Mouse (Mus musculus) thymus, adult 2 months (tissue): Measurements from ENCODE around the gene Prtn3. TPM values are rescaled to one million over a fixed set of nuclear protein-coding genes. Genes with fewer than 3 reads are reported as not detected.

Source experiments
- DNase-seq: peaks from one replicate; pipeline ENCODE4 v3.0.0; 2021
- H3K27ac ChIP-seq: fragments of 200-500 bp; 2 replicates; pipeline ENCODE4 v1.5.1; 2012; ENCODE audit warnings: low read length, control low read depth; ENCODE audit not compliant: control insufficient read depth, insufficient read depth
- H3K27me3 ChIP-seq: fragments of 200-500 bp; 2 replicates; pipeline ENCODE4 v1.6.1; 2012; ENCODE audit warnings: mild to moderate bottlenecking, low read length, moderate library complexity, mixed read lengths; ENCODE audit not compliant: control insufficient read depth, insufficient read depth
- H3K36me3 ChIP-seq: fragments of 200-500 bp; 2 replicates; pipeline ENCODE4 v1.6.1; 2012; ENCODE audit warnings: mild to moderate bottlenecking, low read length, moderate library complexity; ENCODE audit not compliant: control insufficient read depth, insufficient read depth
- H3K4me1 ChIP-seq: fragments of 200-500 bp; replicated peaks from 2 replicates; pipeline ENCODE4 v1.6.1; 2012; ENCODE audit warnings: low read length; ENCODE audit not compliant: control insufficient read depth, insufficient read depth
- H3K4me3 ChIP-seq: fragments of 200-500 bp; 2 replicates; pipeline ENCODE4 v1.5.1; 2012; ENCODE audit warnings: mild to moderate bottlenecking, low read length, control low read depth, moderate library complexity; ENCODE audit not compliant: control insufficient read depth, insufficient read depth
- CTCF ChIP-seq: fragments of 200-500 bp; IDR thresholded peaks from 2 replicates; pipeline ENCODE4 v1.5.1; 2012; ENCODE audit warnings: mild to moderate bottlenecking, control low read depth, low read length, moderate library complexity, borderline replicate concordance; ENCODE audit not compliant: control insufficient read depth, poor library complexity, insufficient read depth; ENCODE audit errors: extremely low read depth
- POLR2A ChIP-seq: fragments of 200-500 bp; IDR thresholded peaks from 2 replicates; pipeline ENCODE4 v1.6.1; 2012; ENCODE audit warnings: mild to moderate bottlenecking, low read length, control low read depth, moderate library complexity; ENCODE audit not compliant: control insufficient read depth, poor library complexity, insufficient read depth; ENCODE audit errors: extremely low read depth
- WGBS: fragments of 180-500 bp; shearing (Covaris S2); methylation state at CpG from one replicate; pipeline ENCODE4 v1.1.7; 2018; 5-methylcytosine and 5-hydroxymethylcytosine counted together
- polyA plus RNA-seq: library from polyadenylated mRNA; depleted of rRNA; stranded (reverse); fragments of >200 nt; gene quantifications from 2 replicates; pipeline ENCODE4 v1.2.3, GENCODE M21; 2012

Prtn3 gene
- polyA plus RNA-seq, 1 experiment = 5.3 TPM

DNA sequence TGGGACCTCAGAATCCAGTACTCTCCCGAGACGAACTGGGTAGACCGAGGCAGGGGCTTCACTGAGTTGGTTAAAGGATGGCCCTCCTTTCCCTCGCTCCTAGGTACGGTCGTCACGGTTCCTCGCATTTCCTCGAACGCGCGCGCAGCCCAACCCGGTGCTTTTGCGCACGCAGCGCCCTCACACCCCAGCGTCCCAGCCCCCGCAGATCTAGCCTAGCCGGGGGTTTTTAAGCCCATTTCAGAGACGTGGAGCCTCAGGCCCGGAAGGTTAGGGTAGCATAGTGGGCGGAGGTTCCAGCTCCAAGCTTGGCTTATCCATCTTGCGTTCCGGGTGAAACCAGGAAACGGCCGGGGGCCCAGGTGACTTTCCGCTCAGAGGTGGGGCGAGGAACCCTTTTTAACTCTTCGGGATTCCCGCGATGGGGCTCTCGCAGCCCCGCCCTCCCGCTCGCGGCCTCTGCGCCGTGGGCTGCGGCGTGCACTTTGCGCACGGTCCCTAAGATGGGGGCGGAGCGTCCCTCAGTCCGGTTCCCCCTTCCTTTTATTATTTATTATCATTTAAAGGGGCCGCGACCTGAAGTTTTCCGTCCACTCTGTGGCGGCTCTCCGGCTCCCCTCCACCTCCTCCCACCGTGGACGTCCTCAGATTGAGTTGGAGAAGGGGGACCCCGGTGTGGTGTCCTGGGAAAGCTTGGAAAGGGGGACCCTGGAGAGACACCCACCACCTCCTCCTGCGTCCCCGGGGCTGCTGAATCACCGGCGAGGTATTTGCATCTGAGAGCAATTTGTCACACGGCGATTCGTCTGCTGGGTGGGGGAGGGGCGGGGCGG, 52.4 kb downstream of the Prtn3 start, which contains the start of gene Arid3a:
Gene Arid3a (plus strand): TSS at position 553 of the 833 bp plus-strand sequence.
- peaks cover 19% of the 10 kb centered on the region for H3K4me1 ChIP-seq
- H3K27me3 ChIP-seq = no peaks in the 10 kb centered on the region; the same call in 1 of the 2 replicates
- peak within 1 kb of the TSS; percentile 71 for H3K4me3 ChIP-seq
- H3K36me3 ChIP-seq = no peaks in the 10 kb centered on the region
- TF ChIP-seq CTCF = no peak
- TF ChIP-seq POLR2A = no peak
- H3K27ac ChIP-seq = peak within 1 kb of the TSS; percentile 69
- peak; percentile 92 for DNase-seq
- WGBS = under 1% methylated on average over 63 of the region's 63 CpGs

GRCm38 (mm10) chr10:79927324-79928029, 53.2 kb downstream of the Prtn3 start:
- H3K27ac ChIP-seq = peak overlapping the region; percentile 65
- TF ChIP-seq CTCF (0 out of 2 replicates have a peak, but pooled peaks have one; percentile 14), POLR2A (peak; percentile 60)
- peaks cover 19% of the 10 kb centered on the region for H3K4me1 ChIP-seq
- no peaks in the 10 kb centered on the region for H3K27me3 ChIP-seq
- DNase-seq = peak; percentile 82
- no peaks in the 10 kb centered on the region for H3K36me3 ChIP-seq
- H3K4me3 ChIP-seq = peak overlapping the region; percentile 71
- under 1% methylated on average over 53 of the region's 54 CpGs for WGBS

- Histone ChIP-seq H3K4me1 (peaks cover 19% of the 10 kb centered on the region), H3K36me3 (no peaks in the 10 kb centered on the region), H3K27ac (peak overlapping the region; percentile 65), H3K27me3 (no peaks in the 10 kb centered on the region), H3K4me3 (peak overlapping the region; percentile 71)
- TF ChIP-seq CTCF (no peak), POLR2A (0 out of 2 replicates have a peak, but pooled peaks have one; percentile 11)
- WGBS = 3% methylated on average over 29 of the region's 29 CpGs
- DNase-seq = peak; percentile 29
Observed at GRCm38 (mm10) chr10:79928030-79928694, 53.9 kb downstream of the Prtn3 start.

DNA sequence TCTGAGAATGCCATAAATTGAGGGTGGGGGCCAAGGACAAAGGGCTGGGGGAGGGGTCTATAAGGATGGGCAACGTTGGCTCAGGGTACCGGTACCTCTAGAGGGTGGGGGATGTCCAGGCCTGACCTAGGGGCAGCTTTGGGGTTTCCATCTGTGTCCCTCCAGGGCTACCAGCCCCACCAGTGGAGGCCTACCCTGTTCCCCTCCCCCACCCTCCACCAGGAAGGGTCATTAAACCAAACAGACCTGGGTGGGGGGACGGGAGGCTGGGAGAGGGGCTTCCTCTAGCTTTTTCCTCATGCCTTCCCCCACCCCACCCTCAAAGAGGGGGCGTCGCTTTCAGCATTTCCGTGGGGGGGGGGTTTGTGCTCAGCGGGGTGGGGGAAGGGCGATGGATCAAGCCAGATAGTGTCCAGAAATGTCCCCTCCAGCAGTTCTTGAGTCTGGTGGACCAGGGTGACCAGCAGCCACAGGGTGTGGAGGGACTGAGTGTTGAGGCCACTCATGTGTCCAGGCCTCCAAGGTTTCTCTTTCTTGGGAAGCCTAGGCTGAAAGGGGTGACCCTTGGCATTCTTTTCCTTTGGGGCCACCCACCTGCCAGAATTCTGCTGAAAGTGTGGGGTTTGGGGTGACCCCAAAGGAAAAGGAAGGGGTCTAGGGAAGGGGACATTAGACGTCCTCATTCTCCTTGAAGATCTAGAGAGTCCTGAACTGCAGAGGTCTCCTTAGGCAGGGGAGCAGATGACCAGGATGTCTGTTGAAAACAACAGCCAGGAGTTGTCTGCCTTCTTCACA, 54.8 kb downstream of the Prtn3 start:
- Histone ChIP-seq H3K27me3 (no peaks in the 10 kb centered on the region), H3K4me1 (peaks cover 15% of the 10 kb centered on the region), H3K4me3 (no peak overlapping the region), H3K36me3 (no peaks in the 10 kb centered on the region), H3K27ac (no peak overlapping the region)
- TF ChIP-seq CTCF = no peak
- no peak for TF ChIP-seq POLR2A
- 73% methylated on average over 9 of the region's 9 CpGs for WGBS
- no peak for DNase-seq

GRCm38 (mm10) chr10:79929967-79930825, 55.9 kb downstream of the Prtn3 start:
- 89% methylated on average over 18 of the region's 18 CpGs for WGBS
- Histone ChIP-seq H3K27me3 (no peaks in the 10 kb centered on the region), H3K36me3 (no peaks in the 10 kb centered on the region), H3K4me3 (no peak overlapping the region), H3K4me1 (peaks cover 15% of the 10 kb centered on the region), H3K27ac (no peak overlapping the region)
- no peak for DNase-seq
- TF ChIP-seq POLR2A (no peak), CTCF (no peak)
